Mouse (Mus musculus) G1E (cell line): Measurements from ENCODE around the gene Tmc7. TPM values are rescaled to one million over a fixed set of nuclear protein-coding genes. Genes with fewer than 3 reads are reported as not detected.

Experiments
- ATAC-seq: 2 replicates; pipeline ENCODE4 v1.8.0; 2016; ENCODE audit warnings: mild to moderate bottlenecking; ENCODE audit not compliant: insufficient number of reproducible peaks, poor library complexity, low FRiP score, severe bottlenecking; ENCODE audit errors: extremely low read depth
- DNase-seq: peaks from one replicate; pipeline ENCODE4 v3.0.0; 2012; ENCODE audit warnings: low spot score
- H3K27me3 ChIP-seq: 2 replicates; pipeline ENCODE4 v1.6.1; 2012; ENCODE audit warnings: mild to moderate bottlenecking, low read length, inconsistent platforms; ENCODE audit not compliant: insufficient read depth
- H3K36me3 ChIP-seq: replicated peaks from 2 replicates; pipeline ENCODE3; 2012; ENCODE audit warnings: mild to moderate bottlenecking, inconsistent platforms
- H3K4me1 ChIP-seq: 2 replicates; pipeline ENCODE4 v1.6.1; 2012; ENCODE audit warnings: low read depth, low read length, inconsistent platforms, mixed read lengths; ENCODE audit not compliant: insufficient read depth
- H3K4me3 ChIP-seq: 2 replicates; pipeline ENCODE4 v1.5.1; 2012; ENCODE audit warnings: low read depth, mild to moderate bottlenecking, inconsistent platforms, low read length, moderate library complexity, mixed read lengths
- H3K9me3 ChIP-seq: replicated peaks from 2 replicates; pipeline ENCODE4 v1.6.1; 2012; ENCODE audit warnings: inconsistent platforms
- CTCF ChIP-seq: IDR thresholded peaks from 2 replicates; pipeline ENCODE4 v1.5.1; 2012; ENCODE audit warnings: low read depth, low read length, inconsistent platforms, mixed read lengths
- GATA1 ChIP-seq: IDR thresholded peaks from 2 replicates; pipeline ENCODE4 v1.6.1; 2012; ENCODE audit warnings: borderline replicate concordance, low read length, inconsistent platforms, mixed read lengths
- GATA2 ChIP-seq: IDR thresholded peaks from 2 replicates; pipeline ENCODE4 v1.6.1; 2012; ENCODE audit warnings: low read depth, low read length, inconsistent platforms, borderline replicate concordance
- POLR2AphosphoS5 ChIP-seq: IDR thresholded peaks from 2 replicates; pipeline ENCODE4 v1.6.1; 2012; ENCODE audit warnings: low read depth, low read length, inconsistent platforms; ENCODE audit not compliant: insufficient replicate concordance
- TAL1 ChIP-seq: conservative IDR thresholded peaks from 2 replicates; pipeline ENCODE4 v1.6.1; 2012; ENCODE audit warnings: low read depth, low read length, inconsistent platforms, mixed read lengths
- polyA plus RNA-seq: library from polyadenylated mRNA; stranded (reverse); fragments of >175 nt; gene quantifications from 2 replicates; pipeline ENCODE4 v1.2.3, GENCODE M21; 2012
- total RNA-seq, 2 experiments: library from RNA; stranded (forward) in 1 of 2; stranded (reverse) in 1 of 2; fragments of 200-1000 nt in 1 of 2; fragments of >200 nt in 1 of 2; fragmentation: Nextera tagmentation in 1 of 2; gene quantifications; 2 replicates each; pipeline ENCODE4 v1.2.3; 2014 to 2017

Tmc7 gene
- total and polyA plus RNA-seq, 3 experiments = not detected

- no peak for TF ChIP-seq GATA1
- TF ChIP-seq POLR2AphosphoS5 = no peak
- TF ChIP-seq CTCF = no peak
- TF ChIP-seq TAL1 = no peak
- no peak for TF ChIP-seq GATA2
- Histone ChIP-seq H3K4me3 (no peak overlapping the region), H3K36me3 (no peaks in the 10 kb centered on the region), H3K4me1 (no peaks in the 10 kb centered on the region), H3K9me3 (no peaks in the 10 kb centered on the region), H3K27me3 (no peaks in the 10 kb centered on the region)
- DNase-seq (no peak), ATAC-seq (no peak)
These were observed 12.5 kb downstream of the Tmc7 start for GRCm38 (mm10) chr7:118572039-118572438.

- no peaks in the 10 kb centered on the region for H3K4me1 ChIP-seq
These were observed 13.2 kb downstream of the Tmc7 start for GRCm38 (mm10) chr7:118571350-118571749.

DNA sequence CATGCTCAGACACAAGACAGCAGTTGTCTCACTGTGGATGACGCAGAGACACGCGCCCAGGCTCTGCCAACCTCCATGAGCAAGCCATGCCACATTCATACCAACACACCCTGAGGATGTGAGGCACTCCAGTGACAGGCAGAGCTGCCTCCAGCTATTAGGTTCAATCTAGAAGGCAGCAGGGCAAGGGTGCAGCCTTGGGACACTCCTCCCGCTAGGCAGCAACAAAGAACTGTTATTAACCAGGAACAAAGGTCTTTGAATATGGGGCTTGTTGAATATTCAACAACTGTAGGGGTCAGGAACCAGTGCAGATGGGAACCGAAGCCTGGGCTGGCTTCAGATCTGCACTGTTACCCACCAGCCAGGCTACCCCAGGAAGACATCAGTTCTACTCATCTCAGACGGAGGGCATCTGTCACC, 15.4 kb downstream of the Tmc7 start:
- H3K4me3 ChIP-seq = no peak overlapping the region
- H3K36me3 ChIP-seq = no peaks in the 10 kb centered on the region
- H3K9me3 ChIP-seq = no peaks in the 10 kb centered on the region
- H3K4me1 ChIP-seq = no peaks in the 10 kb centered on the region
- DNase-seq = no peak
- no peak for TF ChIP-seq GATA2
- TF ChIP-seq GATA1 = no peak
- TF ChIP-seq TAL1 = no peak
- no peak for TF ChIP-seq POLR2AphosphoS5
- no peak for TF ChIP-seq CTCF
- H3K27me3 ChIP-seq = no peaks in the 10 kb centered on the region
- ATAC-seq = no peak

More at GRCm38 (mm10) chr7:118571350-118571749, 13.2 kb downstream of the Tmc7 start:
- Histone ChIP-seq H3K27me3 (no peaks in the 10 kb centered on the region), H3K9me3 (no peaks in the 10 kb centered on the region), H3K36me3 (no peaks in the 10 kb centered on the region), H3K4me3 (no peak overlapping the region)
- ATAC-seq = no peak
- no peak for DNase-seq
- no peak for TF ChIP-seq TAL1
- TF ChIP-seq CTCF = no peak
- TF ChIP-seq POLR2AphosphoS5 = no peak
- TF ChIP-seq GATA1 = no peak
- no peak for TF ChIP-seq GATA2

DNA sequence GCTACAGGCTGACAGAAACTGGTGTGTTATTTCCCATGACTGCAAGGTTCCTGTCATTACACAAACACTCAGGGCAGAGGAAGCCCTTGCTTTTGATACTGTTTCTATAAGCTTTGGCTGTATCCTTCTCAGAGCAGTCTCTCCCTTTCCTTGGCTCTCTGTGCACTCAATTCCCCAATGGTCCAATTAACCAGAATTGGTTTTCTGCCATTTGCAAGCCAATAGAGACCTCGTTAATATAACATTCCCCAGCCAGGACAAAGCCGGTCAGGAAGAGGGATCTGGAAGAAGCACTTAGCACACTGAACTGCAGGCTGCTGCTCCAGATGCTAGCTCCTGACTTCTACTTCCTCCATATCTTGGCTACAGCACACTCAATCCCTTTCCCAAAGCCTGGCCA, 30.2 kb downstream of the Tmc7 start:
- TF ChIP-seq TAL1 (no peak), CTCF (no peak), GATA1 (no peak), POLR2AphosphoS5 (no peak), GATA2 (no peak)

GRCm38 (mm10) chr7:118553881-118554280, 30.7 kb downstream of the Tmc7 start:
- Histone ChIP-seq H3K4me3 (no peak overlapping the region), H3K9me3 (no peaks in the 10 kb centered on the region), H3K36me3 (no peaks in the 10 kb centered on the region), H3K4me1 (no peaks in the 10 kb centered on the region), H3K27me3 (peaks cover 2% of the 10 kb centered on the region; the same call in 1 of the 2 replicates)
- no peak for ATAC-seq
- DNase-seq = no peak
- no peak for TF ChIP-seq GATA2

More for the DNA sequence above, 30.2 kb downstream of the Tmc7 start:
- Histone ChIP-seq H3K27me3 (peaks cover 2% of the 10 kb centered on the region; the same call in 1 of the 2 replicates), H3K4me1 (no peaks in the 10 kb centered on the region), H3K4me3 (no peak overlapping the region), H3K9me3 (no peaks in the 10 kb centered on the region), H3K36me3 (no peaks in the 10 kb centered on the region)
- ATAC-seq (no peak), DNase-seq (no peak)

DNA sequence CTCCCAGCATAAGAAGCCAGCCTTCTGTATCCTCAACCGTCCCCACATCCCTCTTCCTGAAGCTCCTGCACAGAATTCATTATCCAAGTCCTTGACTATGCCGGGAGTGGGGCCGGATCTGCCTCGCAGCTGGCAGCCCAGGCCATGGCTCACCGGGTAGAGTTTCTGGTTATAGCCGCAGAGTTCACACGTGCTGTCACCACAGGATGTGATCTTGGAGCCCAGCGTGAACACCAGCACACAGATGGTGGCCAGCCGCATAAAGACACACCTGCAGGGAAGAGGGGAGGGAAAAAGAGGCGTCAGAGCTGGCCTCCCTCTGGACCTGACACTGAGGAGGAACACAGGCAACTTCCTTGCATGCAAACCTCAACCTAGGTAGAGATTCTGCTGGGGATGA, 37.1 kb downstream of the Tmc7 start:
- Histone ChIP-seq H3K27me3 (peaks cover under 1% of the 10 kb centered on the region; the same call in 1 of the 2 replicates), H3K9me3 (no peaks in the 10 kb centered on the region), H3K4me1 (no peaks in the 10 kb centered on the region), H3K36me3 (no peaks in the 10 kb centered on the region), H3K4me3 (no peak overlapping the region)
- no peak for ATAC-seq
- no peak for DNase-seq
- TF ChIP-seq TAL1 = no peak
- no peak for TF ChIP-seq POLR2AphosphoS5
- TF ChIP-seq CTCF = no peak
- TF ChIP-seq GATA1 = no peak
- TF ChIP-seq GATA2 = no peak

- DNase-seq = no peak
- H3K36me3 ChIP-seq = no peaks in the 10 kb centered on the region
- no peaks in the 10 kb centered on the region for H3K9me3 ChIP-seq
- H3K4me1 ChIP-seq = no peaks in the 10 kb centered on the region
- H3K27me3 ChIP-seq = peaks cover 2% of the 10 kb centered on the region
- no peak for TF ChIP-seq GATA2
- TF ChIP-seq TAL1 = no peak
- no peak for ATAC-seq
- H3K4me3 ChIP-seq = no peak overlapping the region
These were observed 40.4 kb downstream of the Tmc7 start for GRCm38 (mm10) chr7:118544128-118544527.
